Mouse (Mus musculus): ENCODE data around the gene Hmgn1. TPM values are rescaled to one million over a fixed set of nuclear protein-coding genes. Genes with fewer than 3 reads are reported as not detected.

Hmgn1 gene
- 520 and 536 TPM in 2 replicates for polyA plus RNA-seq (2014; fragmentation: Nextera tagmentation; extraction: Ambion mirVana)

DNA sequence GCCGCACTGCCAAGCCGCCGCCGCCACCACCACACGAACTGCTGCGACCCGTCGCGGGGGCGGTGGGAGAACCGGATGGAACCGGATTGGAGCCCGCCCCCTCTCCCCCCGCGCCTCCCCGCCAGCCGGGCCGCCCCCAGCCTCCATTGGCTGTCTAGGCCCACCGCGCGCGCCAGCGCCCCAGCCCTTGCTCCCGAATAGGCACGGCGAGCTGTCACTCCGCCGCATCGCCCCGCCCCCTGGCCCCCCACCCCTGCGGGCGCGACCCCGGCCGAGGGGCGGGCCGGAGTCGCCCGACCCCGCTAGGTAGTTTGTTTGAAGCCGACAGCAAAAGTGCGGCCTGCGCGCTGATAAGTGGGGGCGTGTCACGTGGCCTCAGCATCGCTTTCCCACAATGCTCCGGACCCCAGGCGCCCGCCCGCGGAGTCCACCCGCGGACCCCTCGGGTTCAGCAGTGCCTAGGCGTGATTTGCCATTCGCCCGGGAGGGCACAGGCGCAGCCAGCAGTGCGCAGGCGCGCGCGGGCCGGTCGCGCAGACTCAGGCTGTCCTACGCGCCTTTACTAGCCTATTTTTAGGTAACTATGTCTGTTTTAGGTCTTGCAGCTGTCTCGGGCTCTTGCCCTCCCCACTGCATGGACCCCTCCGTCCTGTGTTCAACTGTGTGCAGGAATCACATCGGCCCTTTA, at the start of gene Hmgn1:
Gene Hmgn1 (minus strand): TSS at position 73 of the 688 bp plus-strand sequence.
- WGBS, result under 1% methylated on average over 65 of the region's 72 CpGs
- no peaks in the 10 kb centered on the region for H3K27me3 ChIP-seq (replicated peaks; ENCODE audit: control insufficient read depth, insufficient read depth, low read length)
- peak within 1 kb of the TSS; percentile 96 for H3K27ac ChIP-seq (ENCODE audit: low read depth, low read length)
- H3K9ac ChIP-seq (ENCODE audit: low read length), result peak within 1 kb of the TSS; percentile 97
- peak within 1 kb of the TSS; percentile 96 for H3K4me3 ChIP-seq (ENCODE audit: low read depth, low read length)
- ATAC-seq (peak; percentile 98), DNase-seq (ENCODE audit: low spot score) (peak; percentile 98)
- H3K36me3 ChIP-seq (ENCODE audit: control insufficient read depth, insufficient read depth, low read length), result peaks cover 36% of the 10 kb centered on the region
- H3K4me2 ChIP-seq (ENCODE audit: low read length), result peak within 1 kb of the TSS; percentile 93
- H3K4me1 ChIP-seq (ENCODE audit: control insufficient read depth, insufficient read depth, low read length), result peaks cover 20% of the 10 kb centered on the region
- H3K9me3 ChIP-seq (replicated peaks; ENCODE audit: control insufficient read depth, low read length), result no peaks in the 10 kb centered on the region

DNA sequence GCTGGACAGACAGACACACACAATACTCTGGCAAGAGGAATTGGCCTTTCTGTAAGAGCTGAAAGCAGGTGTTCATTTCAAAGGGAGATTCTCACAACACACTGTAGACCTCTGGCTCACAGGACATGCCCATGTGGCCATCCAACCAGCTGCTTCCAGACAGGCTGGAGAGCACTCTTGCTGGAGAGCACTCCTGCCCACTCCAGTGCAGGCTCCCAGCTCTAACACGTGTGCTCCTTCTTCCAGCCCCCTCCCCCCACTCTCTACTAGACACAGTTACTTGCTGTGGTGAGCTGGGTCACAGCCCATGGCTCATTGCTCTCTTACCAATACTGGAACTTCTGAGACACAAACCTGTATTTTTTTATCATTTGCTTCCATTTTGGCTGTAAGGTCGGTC, 47.9 kb upstream of the Hmgn1 start:
- H3K4me3 ChIP-seq (ENCODE audit: low read depth, low read length), result no peak overlapping the region
- no peaks in the 10 kb centered on the region for H3K27me3 ChIP-seq (replicated peaks; ENCODE audit: control insufficient read depth, insufficient read depth, low read length)
- H3K4me2 ChIP-seq (ENCODE audit: low read length), result no peak overlapping the region
- peak; percentile 60; the same call in 1 of the 2 replicates for ATAC-seq
- DNase-seq (ENCODE audit: low spot score), result no peak
- WGBS, result 47% methylated on average over 2 of the region's 2 CpGs
- H3K36me3 ChIP-seq (ENCODE audit: control insufficient read depth, insufficient read depth, low read length), result no peaks in the 10 kb centered on the region
- H3K4me1 ChIP-seq (ENCODE audit: control insufficient read depth, insufficient read depth, low read length), result no peaks in the 10 kb centered on the region
- H3K27ac ChIP-seq (ENCODE audit: low read depth, low read length), result no peak overlapping the region
- H3K9ac ChIP-seq (ENCODE audit: low read length), result no peak overlapping the region
- H3K9me3 ChIP-seq (replicated peaks; ENCODE audit: control insufficient read depth, low read length), result no peaks in the 10 kb centered on the region

- Histone ChIP-seq H3K4me3 (ENCODE audit: low read depth, low read length) (no peak overlapping the region), H3K4me2 (ENCODE audit: low read length) (no peak overlapping the region), H3K9me3 (replicated peaks; ENCODE audit: control insufficient read depth, low read length) (no peaks in the 10 kb centered on the region), H3K36me3 (ENCODE audit: control insufficient read depth, insufficient read depth, low read length) (no peaks in the 10 kb centered on the region), H3K4me1 (ENCODE audit: control insufficient read depth, insufficient read depth, low read length) (no peaks in the 10 kb centered on the region), H3K27ac (ENCODE audit: low read depth, low read length) (no peak overlapping the region), H3K27me3 (replicated peaks; ENCODE audit: control insufficient read depth, insufficient read depth, low read length) (no peaks in the 10 kb centered on the region), H3K9ac (ENCODE audit: low read length) (no peak overlapping the region)
- 79% methylated on average over 8 of the region's 8 CpGs for WGBS
- DNase-seq (ENCODE audit: low spot score) (no peak), ATAC-seq (no peak)
These were observed 46.1 kb upstream of the Hmgn1 start for GRCm38 (mm10) chr16:96173648-96174047.

DNA sequence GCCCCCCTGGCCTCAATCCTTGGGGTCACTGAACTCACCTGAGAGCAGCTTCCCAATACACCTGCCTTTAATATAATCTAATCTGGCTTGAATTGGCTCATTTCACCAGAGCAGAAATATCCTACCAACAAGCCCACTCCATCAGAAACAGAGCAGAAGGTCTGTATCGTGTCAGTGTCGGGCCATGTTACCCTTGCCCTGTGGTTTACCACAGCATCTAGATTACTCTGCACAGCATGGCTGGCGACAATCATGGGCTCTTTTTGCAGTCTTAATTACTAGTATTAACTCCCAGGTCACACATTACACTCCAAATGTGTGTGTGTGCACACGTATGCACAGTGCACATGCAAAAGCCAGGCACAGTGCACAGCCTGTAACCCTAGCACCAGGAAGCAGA, 41.3 kb upstream of the Hmgn1 start:
- Histone ChIP-seq H3K9ac (ENCODE audit: low read length) (no peak overlapping the region), H3K4me1 (ENCODE audit: control insufficient read depth, insufficient read depth, low read length) (no peaks in the 10 kb centered on the region), H3K4me2 (ENCODE audit: low read length) (no peak overlapping the region), H3K9me3 (replicated peaks; ENCODE audit: control insufficient read depth, low read length) (no peaks in the 10 kb centered on the region), H3K27me3 (replicated peaks; ENCODE audit: control insufficient read depth, insufficient read depth, low read length) (no peaks in the 10 kb centered on the region), H3K36me3 (ENCODE audit: control insufficient read depth, insufficient read depth, low read length) (no peaks in the 10 kb centered on the region), H3K4me3 (ENCODE audit: low read depth, low read length) (no peak overlapping the region), H3K27ac (ENCODE audit: low read depth, low read length) (no peak overlapping the region)
- ATAC-seq (no peak), DNase-seq (ENCODE audit: low spot score) (no peak)
- 86% methylated on average over 4 of the region's 4 CpGs for WGBS

DNA sequence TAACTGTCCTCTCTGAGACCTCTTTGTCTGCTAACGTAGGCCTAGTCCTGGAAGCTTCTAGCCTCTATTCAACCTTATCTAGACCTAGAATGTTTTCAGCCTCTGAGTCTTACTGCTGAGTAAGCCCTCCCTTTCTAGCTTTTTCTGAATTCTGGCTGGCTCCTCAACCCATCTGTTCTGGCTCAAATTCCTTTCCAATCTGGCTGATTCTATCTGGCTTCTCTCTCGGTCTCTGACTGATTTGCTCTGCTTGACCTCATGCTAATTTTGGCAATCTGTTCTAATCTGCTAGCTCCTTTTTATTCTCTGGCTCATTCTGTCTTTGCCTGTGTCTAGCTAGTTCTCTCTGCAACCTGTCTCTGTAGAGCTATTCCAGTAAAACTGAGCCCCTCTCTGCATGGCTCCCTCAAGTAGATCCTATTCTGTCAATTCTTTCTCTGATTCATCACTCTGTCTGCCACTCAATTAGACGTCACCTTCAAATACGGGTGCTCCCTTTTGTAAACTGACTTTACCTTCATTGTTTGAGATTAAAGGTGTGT, 38.3 kb upstream of the Hmgn1 start:
- WGBS, result 68% methylated on average over 4 of the region's 4 CpGs
- H3K9ac ChIP-seq (ENCODE audit: low read length), result no peak overlapping the region
- ATAC-seq, result peak; percentile 46; the same call in 1 of the 2 replicates
- no peaks in the 10 kb centered on the region for H3K36me3 ChIP-seq (ENCODE audit: control insufficient read depth, insufficient read depth, low read length)
- peak; percentile 70 for DNase-seq (ENCODE audit: low spot score)
- peak overlapping the region; percentile 44; the same call in 1 of the 2 replicates for H3K27ac ChIP-seq (ENCODE audit: low read depth, low read length)
- H3K9me3 ChIP-seq (replicated peaks; ENCODE audit: control insufficient read depth, low read length), result no peaks in the 10 kb centered on the region
- no peak overlapping the region for H3K4me3 ChIP-seq (ENCODE audit: low read depth, low read length)
- H3K4me1 ChIP-seq (ENCODE audit: control insufficient read depth, insufficient read depth, low read length), result no peaks in the 10 kb centered on the region
- H3K27me3 ChIP-seq (replicated peaks; ENCODE audit: control insufficient read depth, insufficient read depth, low read length), result no peaks in the 10 kb centered on the region
- no peak overlapping the region for H3K4me2 ChIP-seq (ENCODE audit: low read length)

GRCm38 (mm10) chr16:96161336-96161735, 33.8 kb upstream of the Hmgn1 start:
- H3K4me2 ChIP-seq (ENCODE audit: low read length), result no peak overlapping the region
- H3K27me3 ChIP-seq (replicated peaks; ENCODE audit: control insufficient read depth, insufficient read depth, low read length), result no peaks in the 10 kb centered on the region
- H3K9ac ChIP-seq (ENCODE audit: low read length), result no peak overlapping the region
- ATAC-seq, result no peak
- H3K27ac ChIP-seq (ENCODE audit: low read depth, low read length), result no peak overlapping the region
- DNase-seq (ENCODE audit: low spot score), result no peak
- H3K4me3 ChIP-seq (ENCODE audit: low read depth, low read length), result no peak overlapping the region
- WGBS, result 90% methylated on average over 4 of the region's 4 CpGs
- H3K4me1 ChIP-seq (ENCODE audit: control insufficient read depth, insufficient read depth, low read length), result peaks cover 7% of the 10 kb centered on the region; the same call in 1 of the 2 replicates
- H3K36me3 ChIP-seq (ENCODE audit: control insufficient read depth, insufficient read depth, low read length), result no peaks in the 10 kb centered on the region
- no peaks in the 10 kb centered on the region for H3K9me3 ChIP-seq (replicated peaks; ENCODE audit: control insufficient read depth, low read length)

DNA sequence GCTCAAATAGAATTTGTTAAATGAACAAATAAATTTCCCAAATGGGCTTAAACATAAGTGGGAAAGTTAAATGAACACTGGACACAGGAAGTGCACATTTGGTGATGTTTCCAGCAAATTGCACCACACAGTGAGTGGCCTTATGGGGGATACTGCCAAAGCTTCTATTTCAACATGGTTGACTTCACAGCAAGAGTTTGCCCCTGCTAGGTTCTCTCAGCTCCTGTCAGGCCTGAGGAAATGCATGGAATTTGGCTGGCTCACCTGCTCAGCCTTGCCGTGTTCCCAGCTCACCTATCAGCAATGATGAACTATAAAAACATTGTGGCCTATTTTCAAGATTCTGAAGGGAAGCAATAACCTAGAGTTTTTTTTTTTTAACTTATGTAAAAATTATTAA, 33.4 kb upstream of the Hmgn1 start:
- H3K4me2 ChIP-seq (ENCODE audit: low read length), result no peak overlapping the region
- peaks cover 7% of the 10 kb centered on the region; the same call in 1 of the 2 replicates for H3K4me1 ChIP-seq (ENCODE audit: control insufficient read depth, insufficient read depth, low read length)
- no peak overlapping the region for H3K9ac ChIP-seq (ENCODE audit: low read length)
- no peaks in the 10 kb centered on the region for H3K27me3 ChIP-seq (replicated peaks; ENCODE audit: control insufficient read depth, insufficient read depth, low read length)
- H3K27ac ChIP-seq (ENCODE audit: low read depth, low read length), result no peak overlapping the region
- H3K4me3 ChIP-seq (ENCODE audit: low read depth, low read length), result no peak overlapping the region
- DNase-seq (ENCODE audit: low spot score) (no peak), ATAC-seq (no peak)
- 0 out of 2 replicates have a peak, but pooled peaks cover 4% of the 10 kb centered on the region for H3K36me3 ChIP-seq (ENCODE audit: control insufficient read depth, insufficient read depth, low read length)
- no peaks in the 10 kb centered on the region for H3K9me3 ChIP-seq (replicated peaks; ENCODE audit: control insufficient read depth, low read length)
- 82% methylated on average over 1 of the region's 1 CpGs for WGBS

DNA sequence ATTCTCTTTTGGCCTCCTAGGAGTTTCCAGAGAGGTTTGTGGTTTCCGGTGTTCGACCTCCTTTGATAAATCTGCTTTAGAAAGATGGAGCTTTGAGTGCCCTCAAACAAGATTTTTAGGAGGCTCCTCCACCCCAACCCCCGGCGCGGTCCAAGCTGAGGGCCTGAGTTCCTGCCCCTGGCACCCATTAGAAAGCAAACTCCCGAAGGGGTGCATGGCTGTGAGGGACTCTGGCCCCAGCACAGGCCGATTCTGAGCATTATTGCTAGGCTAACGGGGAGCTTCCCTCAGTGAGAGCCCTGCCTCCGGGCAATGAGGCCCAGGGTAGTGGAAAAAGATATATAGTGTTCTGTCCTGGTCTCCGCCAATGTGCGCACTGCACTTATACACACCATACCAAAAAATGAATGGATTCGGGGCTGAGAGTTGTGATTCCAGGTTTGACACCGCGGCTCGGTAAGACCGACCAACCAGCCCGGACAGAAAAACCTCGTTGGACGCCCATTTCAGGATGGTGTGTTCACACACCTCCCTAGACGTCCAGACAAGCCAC, 32.3 kb upstream of the Hmgn1 start:
- H3K4me2 ChIP-seq (ENCODE audit: low read length), result peak overlapping the region; percentile 96
- 85% methylated on average over 20 of the region's 20 CpGs for WGBS
- ATAC-seq (peak; percentile 22; the same call in 1 of the 2 replicates), DNase-seq (ENCODE audit: low spot score) (no peak)
- H3K9ac ChIP-seq (ENCODE audit: low read length), result peak overlapping the region; percentile 87
- H3K9me3 ChIP-seq (replicated peaks; ENCODE audit: control insufficient read depth, low read length), result no peaks in the 10 kb centered on the region
- H3K36me3 ChIP-seq (ENCODE audit: control insufficient read depth, insufficient read depth, low read length), result peaks cover 10% of the 10 kb centered on the region; the same call in 1 of the 2 replicates
- no peak overlapping the region; the same call in 1 of the 2 replicates for H3K27ac ChIP-seq (ENCODE audit: low read depth, low read length)
- H3K4me3 ChIP-seq (ENCODE audit: low read depth, low read length), result peak overlapping the region; percentile 48; the same call in 1 of the 2 replicates
- H3K4me1 ChIP-seq (ENCODE audit: control insufficient read depth, insufficient read depth, low read length), result peaks cover 7% of the 10 kb centered on the region; the same call in 1 of the 2 replicates
- H3K27me3 ChIP-seq (replicated peaks; ENCODE audit: control insufficient read depth, insufficient read depth, low read length), result no peaks in the 10 kb centered on the region

Data from forebrain, embryonic 14.5 days (tissue).